Mouse (Mus musculus): ENCODE results near the gene Olfr1474.
"Not testable (repeated sequence)": the region's sequence is repeated elsewhere in the genome, so short reads cannot be mapped to it uniquely, and the experiment has no call there.

Gene Olfr1474

DNA sequence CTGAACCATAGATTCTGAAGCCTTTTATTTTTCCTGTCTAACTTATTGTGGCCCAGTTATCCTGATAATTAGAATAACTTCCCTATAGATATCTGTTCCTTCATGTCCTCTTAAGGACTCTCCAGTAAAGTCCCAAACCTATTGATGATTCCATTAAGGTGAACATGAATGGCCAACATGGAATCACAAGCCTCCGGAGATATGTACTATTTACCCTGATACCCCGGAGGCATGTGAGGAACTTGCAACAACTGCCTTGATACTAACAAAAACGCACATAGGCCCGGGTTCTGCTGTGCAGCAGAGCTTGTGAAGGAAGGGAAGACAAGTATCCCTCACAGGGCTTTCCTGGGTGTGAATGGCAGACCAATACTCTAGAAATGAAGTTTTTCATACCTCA, at the start of gene Olfr1474:
Gene Olfr1474, plus strand, starts transcription at position 301 of the 400 bp plus-strand sequence.
- not testable (repeated sequence) for DNase-seq

DNA sequence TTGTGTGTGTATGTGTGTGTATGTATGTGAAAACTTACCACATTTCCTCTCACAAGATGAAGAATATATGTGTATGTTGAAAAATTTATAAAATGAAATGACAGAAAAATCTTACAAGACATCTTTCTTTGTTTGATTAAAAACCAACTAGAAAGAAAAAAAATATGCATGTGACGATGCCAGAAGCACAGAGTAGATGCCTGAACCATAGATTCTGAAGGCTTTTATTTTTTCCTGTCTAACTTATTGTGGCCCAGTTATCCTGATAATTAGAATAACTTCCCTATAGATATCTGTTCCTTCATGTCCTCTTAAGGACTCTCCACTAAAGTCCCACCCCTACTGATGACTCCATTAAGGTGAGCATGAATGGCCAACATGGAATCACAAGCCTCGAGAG, 26.3 kb upstream of the Olfr1474 start, which contains the start of gene Olfr1471:
Gene Olfr1471, plus strand, starts transcription at position 301 of the 400 bp plus-strand sequence.
- DNase-seq, result not testable (repeated sequence)

DNA sequence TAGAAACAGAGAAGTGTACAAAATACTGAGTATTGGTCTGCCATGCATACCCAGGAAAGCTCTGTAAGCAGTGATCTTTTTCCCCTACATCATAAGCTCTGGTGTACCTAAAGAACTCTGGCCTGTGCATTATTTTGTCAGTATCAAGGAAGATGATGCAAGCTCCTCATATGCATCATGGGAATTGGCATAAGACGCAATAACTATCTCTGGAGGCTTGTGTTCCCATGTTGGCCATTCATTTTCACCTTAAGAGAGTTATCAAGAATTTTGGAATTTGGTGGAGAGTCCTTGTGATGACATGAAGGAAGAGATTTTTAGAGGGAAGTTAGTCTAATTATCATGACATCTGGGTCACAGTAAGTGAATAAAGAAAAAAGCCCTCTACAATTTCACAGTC, 13.4 kb upstream of the Olfr1474 start, which contains the start of gene Olfr1472:
Gene Olfr1472, minus strand, starts transcription at position 101 of the 400 bp plus-strand sequence.
- DNase-seq, result no peak

DNA sequence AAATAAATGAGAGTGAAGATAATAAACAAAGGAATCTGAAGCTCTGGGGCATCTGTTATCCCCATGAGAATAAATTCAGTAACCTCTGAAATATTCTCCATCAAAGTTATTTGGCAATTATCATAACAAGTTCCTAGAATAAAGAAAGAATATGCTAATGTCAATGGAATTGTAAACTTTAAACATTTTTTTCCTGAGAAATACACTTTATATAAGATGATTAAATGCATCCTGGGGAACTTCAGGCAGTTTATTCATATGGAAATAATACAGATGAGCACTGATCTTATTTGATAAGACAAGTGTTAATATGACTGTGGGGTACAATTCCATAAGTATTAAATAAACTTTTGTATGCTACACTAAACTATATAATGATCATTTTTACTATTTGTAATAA, 10.7 kb downstream of the Olfr1474 start, which contains the start of gene Olfr1475:
Gene Olfr1475, minus strand, starts transcription at position 101 of the 400 bp plus-strand sequence.
- no peak for DNase-seq

DNA sequence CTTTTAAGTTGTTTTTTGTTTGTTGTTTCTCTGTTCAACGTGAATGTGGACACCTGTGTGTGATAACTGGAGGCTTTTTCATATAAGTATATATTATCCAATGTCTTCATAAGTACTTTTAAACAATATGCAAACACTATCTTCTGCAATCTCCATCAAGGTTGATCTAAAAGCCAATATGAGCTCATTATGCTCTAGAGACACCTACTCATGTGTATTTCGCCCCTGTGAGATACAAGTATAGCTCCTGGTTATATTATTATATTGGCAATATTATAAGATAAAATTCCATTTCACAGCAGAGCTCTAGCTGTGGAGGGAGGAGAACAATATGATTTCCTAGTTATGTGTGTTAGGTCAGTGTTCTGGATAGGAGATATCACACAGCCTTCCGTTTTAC, 30.9 kb downstream of the Olfr1474 start, which contains the start of gene Olfr1477:
Gene Olfr1477, plus strand, starts transcription at position 301 of the 400 bp plus-strand sequence.
- no peak for DNase-seq

All from right cerebral cortex, adult 18-20 months (tissue).